Mouse (Mus musculus) C2C12 (cell line): ENCODE data around the gene Odf3. TPM values are rescaled to one million over a fixed set of nuclear protein-coding genes. Genes with fewer than 3 reads are reported as not detected.

Experiments used
- H3K27me3 ChIP-seq: one replicate; pipeline ENCODE4 v1.6.1; 2011; ENCODE audit not compliant: control insufficient read depth, insufficient read depth, insufficient read length
- H3K36me3 ChIP-seq: one replicate; pipeline ENCODE4 v1.6.1; 2011; ENCODE audit not compliant: control insufficient read depth, insufficient read depth
- H3K4me3 ChIP-seq: one replicate; pipeline ENCODE4 v1.5.1; 2011; ENCODE audit warnings: mild to moderate bottlenecking, control low read depth; ENCODE audit not compliant: poor library complexity, insufficient read depth, severe bottlenecking
- H3K79me2 ChIP-seq: one replicate; pipeline ENCODE4 v1.6.1; 2011; ENCODE audit not compliant: control insufficient read depth, insufficient read depth
- H3K79me3 ChIP-seq: one replicate; pipeline ENCODE4 v1.6.1; 2011; ENCODE audit warnings: low read depth, control low read depth
- H3ac ChIP-seq: one replicate; pipeline ENCODE3; 2011; ENCODE audit warnings: low read depth; ENCODE audit not compliant: control insufficient read depth, insufficient read length
- CEBPB ChIP-seq: IDR thresholded peaks from one replicate; pipeline ENCODE4 v1.6.1; 2011; ENCODE audit warnings: low read depth, mild to moderate bottlenecking, control low read depth, moderate library complexity
- CTCF ChIP-seq: IDR thresholded peaks from one replicate; pipeline ENCODE4 v1.5.1; 2011; ENCODE audit not compliant: control insufficient read depth, insufficient read depth, insufficient read length
- FOSL1 ChIP-seq: IDR thresholded peaks from one replicate; pipeline ENCODE4 v1.8.0; 2011; ENCODE audit warnings: mild to moderate bottlenecking, low read length; ENCODE audit not compliant: poor library complexity, insufficient read depth, severe bottlenecking
- MAX ChIP-seq: IDR thresholded peaks from one replicate; pipeline ENCODE4 v1.6.1; 2011; ENCODE audit warnings: mild to moderate bottlenecking, control low read depth
- MYOD1 ChIP-seq: IDR thresholded peaks from one replicate; pipeline ENCODE4 v1.6.1; 2011; ENCODE audit warnings: low read depth; ENCODE audit not compliant: control insufficient read depth, insufficient read length
- MYOG ChIP-seq: IDR thresholded peaks from one replicate; pipeline ENCODE4 v1.6.1; 2011; ENCODE audit not compliant: control insufficient read depth, insufficient read length; ENCODE audit errors: extremely low read depth
- USF1 ChIP-seq: IDR thresholded peaks from one replicate; pipeline ENCODE4 v1.6.1; 2011; ENCODE audit warnings: low read depth, mild to moderate bottlenecking, control low read depth, moderate library complexity
- polyA plus RNA-seq: library from polyadenylated mRNA; unstranded; fragments of >200 nt; fragmentation: generic; extraction: Trizol; gene quantifications from one replicate; pipeline ENCODE4 v1.2.1, GENCODE M21; 2012; ENCODE audit warnings: missing spikeins

Gene Odf3
- polyA plus RNA-seq, 1 experiment, result 0.02 TPM

DNA sequence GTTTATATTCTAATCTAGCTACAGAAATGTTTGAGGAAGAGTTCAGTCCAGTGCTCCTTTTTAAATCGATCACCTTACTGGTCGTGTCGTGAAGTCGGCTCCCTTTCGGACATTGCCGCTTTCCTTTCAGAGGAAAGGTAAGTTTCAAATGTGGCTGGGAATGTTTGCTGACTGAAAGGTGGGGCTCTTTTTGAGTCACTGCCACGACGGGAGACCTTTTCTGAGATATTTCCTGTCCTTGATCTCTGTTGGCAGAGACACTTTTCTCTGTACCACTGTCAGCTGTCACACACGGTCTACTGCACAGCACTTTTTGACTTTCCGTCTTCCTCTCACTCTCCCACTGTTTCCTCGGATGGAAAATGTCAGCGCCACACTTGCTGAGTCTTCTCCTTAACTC lies 34.8 kb upstream of the Odf3 start:
- TF ChIP-seq MYOG, result no peak
- Histone ChIP-seq H3K79me3 (no peaks in the 10 kb centered on the region), H3K36me3 (no peaks in the 10 kb centered on the region), H3K79me2 (no peaks in the 10 kb centered on the region), H3ac (no peak overlapping the region), H3K27me3 (no peaks in the 10 kb centered on the region), H3K4me3 (no peak overlapping the region)

DNA sequence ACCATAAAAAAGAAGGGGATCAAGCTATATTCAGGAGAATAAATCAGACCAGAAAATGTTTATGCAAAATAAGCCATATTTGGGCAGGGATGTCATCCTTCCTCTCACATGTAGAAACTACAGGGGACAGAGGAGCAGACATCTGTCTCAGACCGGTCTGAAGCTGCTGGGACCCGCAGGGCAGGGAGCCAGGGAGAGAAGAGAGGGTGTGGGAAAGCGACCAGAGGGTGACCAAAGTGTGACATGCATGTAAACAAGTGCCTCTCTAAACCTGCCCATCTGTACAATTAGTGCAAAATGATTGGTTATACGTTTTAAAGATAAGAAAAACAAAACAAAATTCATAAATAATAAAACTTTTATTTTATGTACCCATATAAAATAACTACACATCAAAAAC lies 27.4 kb upstream of the Odf3 start:
- TF ChIP-seq CEBPB (no peak), FOSL1 (no peak), CTCF (no peak), MYOG (no peak), MYOD1 (no peak), USF1 (no peak), MAX (no peak)
- no peaks in the 10 kb centered on the region for H3K36me3 ChIP-seq
- H3K79me2 ChIP-seq, result no peaks in the 10 kb centered on the region
- H3K27me3 ChIP-seq, result no peaks in the 10 kb centered on the region
- H3ac ChIP-seq, result no peak overlapping the region
- no peaks in the 10 kb centered on the region for H3K79me3 ChIP-seq
- no peak overlapping the region for H3K4me3 ChIP-seq

DNA sequence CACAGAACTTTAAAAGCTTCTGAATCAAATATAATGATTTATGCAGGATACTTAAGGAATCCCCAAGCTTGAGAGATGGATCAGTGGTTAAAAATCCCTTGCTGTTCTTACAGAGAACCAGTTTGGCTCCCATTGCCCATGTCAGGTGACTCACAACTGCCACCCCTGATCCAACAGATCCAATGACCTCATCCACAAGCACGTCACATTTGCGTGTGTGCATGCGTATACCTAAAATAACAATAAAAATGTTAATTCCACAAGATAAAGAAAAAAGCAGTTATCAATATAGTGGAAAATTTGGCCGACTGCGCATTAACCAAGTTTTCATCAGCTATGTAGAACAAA lies 26.3 kb upstream of the Odf3 start:
- H3K79me2 ChIP-seq, result no peaks in the 10 kb centered on the region
- H3K4me3 ChIP-seq, result no peak overlapping the region
- no peak overlapping the region for H3ac ChIP-seq
- no peaks in the 10 kb centered on the region for H3K27me3 ChIP-seq
- no peaks in the 10 kb centered on the region for H3K36me3 ChIP-seq
- no peak for TF ChIP-seq FOSL1
- TF ChIP-seq CEBPB, result no peak
- no peak for TF ChIP-seq MYOD1
- no peak for TF ChIP-seq MYOG
- no peak for TF ChIP-seq MAX
- TF ChIP-seq CTCF, result no peak
- TF ChIP-seq USF1, result no peak
- no peaks in the 10 kb centered on the region for H3K79me3 ChIP-seq

DNA sequence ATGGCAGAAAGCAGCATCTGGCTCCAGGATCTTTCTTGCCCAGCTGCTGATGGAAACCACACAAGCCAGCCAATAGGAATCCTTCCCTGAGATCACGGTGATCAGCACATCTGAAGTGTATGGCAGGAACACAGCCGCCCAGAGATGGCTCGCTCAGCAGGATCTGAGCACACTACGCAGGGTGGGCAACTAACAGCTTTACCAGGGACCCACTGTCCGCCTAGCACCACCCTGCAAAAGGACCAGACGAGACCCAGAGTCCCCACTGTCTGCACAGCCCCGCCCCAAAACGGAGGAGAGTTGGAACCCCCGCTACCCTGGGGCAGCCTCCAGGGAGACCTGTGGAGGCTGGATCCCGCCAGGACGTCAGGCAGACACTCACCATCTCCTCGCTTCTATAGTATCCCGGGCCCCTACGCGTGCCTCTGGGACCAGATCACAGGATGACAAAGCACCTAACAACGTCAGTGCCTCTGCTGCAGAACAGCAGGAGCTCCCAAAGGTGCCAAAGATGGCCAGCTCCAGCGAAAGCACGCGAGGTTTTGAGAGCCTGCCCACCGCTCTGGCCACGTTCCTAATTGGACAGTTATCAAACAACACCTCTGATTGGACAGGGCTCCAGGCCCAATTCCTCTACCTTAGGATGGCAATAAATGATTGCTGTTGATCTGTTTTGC lies 25.8 kb upstream of the Odf3 start, which contains the start of gene Zfp941:
Gene Zfp941, minus strand, starts transcription at position 526 of the 677 bp plus-strand sequence.
- H3K27me3 ChIP-seq, result no peaks in the 10 kb centered on the region
- TF ChIP-seq FOSL1, result no peak
- TF ChIP-seq MAX, result no peak
- no peak for TF ChIP-seq USF1
- TF ChIP-seq CEBPB, result no peak
- TF ChIP-seq MYOG, result no peak
- no peak for TF ChIP-seq MYOD1
- TF ChIP-seq CTCF, result no peak
- no peaks in the 10 kb centered on the region for H3K36me3 ChIP-seq
- no peak within 1 kb of the TSS for H3K4me3 ChIP-seq
- no peaks in the 10 kb centered on the region for H3K79me3 ChIP-seq
- peak within 1 kb of the TSS; percentile 41 for H3ac ChIP-seq
- H3K79me2 ChIP-seq, result no peaks in the 10 kb centered on the region

DNA sequence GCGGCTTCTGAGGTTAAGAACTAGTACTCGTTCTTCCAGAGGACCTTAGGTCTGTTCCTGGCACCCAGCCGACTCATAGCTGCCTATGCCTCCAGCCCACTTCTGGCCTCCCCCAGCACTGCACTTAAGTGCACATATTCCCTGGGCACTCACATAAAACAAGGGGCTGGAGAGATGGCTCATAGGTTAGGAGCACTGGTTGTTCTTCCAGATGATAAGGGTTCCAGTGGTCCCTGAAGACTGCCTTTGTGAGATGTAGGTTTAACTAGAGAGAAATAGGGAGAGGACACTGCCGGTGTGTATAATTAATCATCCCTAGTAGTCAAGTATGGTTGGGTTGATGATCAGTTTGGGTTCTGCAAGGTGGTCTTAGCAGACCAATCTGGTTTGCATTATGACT lies 24.9 kb upstream of the Odf3 start:
- H3K79me2 ChIP-seq, result no peaks in the 10 kb centered on the region
- no peak overlapping the region for H3ac ChIP-seq
- TF ChIP-seq CEBPB, result no peak
- TF ChIP-seq CTCF, result no peak
- TF ChIP-seq MYOD1, result no peak
- no peak for TF ChIP-seq FOSL1
- TF ChIP-seq MYOG, result no peak
- TF ChIP-seq USF1, result no peak
- H3K79me3 ChIP-seq, result no peaks in the 10 kb centered on the region
- no peaks in the 10 kb centered on the region for H3K36me3 ChIP-seq
- H3K4me3 ChIP-seq, result no peak overlapping the region
- H3K27me3 ChIP-seq, result no peaks in the 10 kb centered on the region

DNA sequence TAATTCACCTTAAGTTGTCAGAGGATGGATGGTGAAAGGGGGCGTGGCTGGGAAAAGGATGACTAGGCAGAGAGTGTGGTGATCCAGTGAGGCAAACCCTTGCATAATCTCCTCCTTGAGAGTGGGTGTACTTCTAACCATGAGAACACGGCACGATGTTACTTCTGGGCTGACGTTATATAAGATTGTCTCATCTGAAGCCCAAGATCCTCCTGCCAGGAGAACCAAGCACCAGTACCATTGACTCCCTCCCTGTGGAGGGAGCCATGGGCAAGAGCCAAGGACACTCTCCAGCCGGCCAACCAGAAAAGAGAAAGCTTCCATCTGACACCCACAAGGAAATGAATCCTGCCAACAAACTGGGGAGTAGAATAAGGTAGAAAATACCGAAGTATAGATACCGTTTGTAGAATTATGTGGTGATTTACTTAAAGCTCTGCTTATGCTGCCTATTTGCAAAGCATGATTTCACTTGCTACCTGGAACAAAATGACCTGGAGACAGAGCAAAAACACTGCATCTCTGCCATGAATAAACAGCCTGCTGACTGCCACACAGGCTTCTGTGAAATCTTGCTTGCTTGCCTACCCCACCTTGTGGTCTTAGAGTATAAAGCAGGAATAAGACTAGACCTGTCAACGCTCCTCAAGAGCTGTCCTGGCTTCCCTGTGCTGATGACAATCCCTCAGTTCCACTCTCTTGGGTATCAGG lies 19.3 kb upstream of the Odf3 start:
- no peaks in the 10 kb centered on the region for H3K36me3 ChIP-seq
- no peak overlapping the region for H3ac ChIP-seq
- no peak overlapping the region for H3K4me3 ChIP-seq
- TF ChIP-seq MAX (no peak), USF1 (no peak), CTCF (no peak), MYOD1 (no peak), CEBPB (no peak), FOSL1 (no peak)
- no peaks in the 10 kb centered on the region for H3K79me3 ChIP-seq
- H3K79me2 ChIP-seq, result no peaks in the 10 kb centered on the region
- H3K27me3 ChIP-seq, result no peaks in the 10 kb centered on the region

DNA sequence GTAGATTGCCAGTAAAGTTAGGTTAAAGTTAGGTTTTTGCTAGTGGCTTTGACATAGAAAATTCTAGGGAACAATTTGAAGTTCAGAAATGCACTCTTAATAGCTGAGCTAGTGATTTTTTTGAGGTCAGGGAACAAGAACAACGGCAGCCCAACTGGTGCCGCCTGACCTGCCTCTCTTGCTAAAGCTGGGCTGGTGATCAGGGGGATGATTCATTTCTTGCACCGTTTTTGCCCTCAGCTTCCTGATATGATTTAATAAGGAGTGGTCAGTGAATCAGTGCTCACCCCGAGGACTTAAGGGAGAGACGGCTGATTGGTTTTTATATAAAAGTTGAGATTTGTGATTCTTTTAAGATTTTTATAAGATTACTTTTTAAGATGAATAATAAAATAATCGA lies 16.2 kb upstream of the Odf3 start:
- Histone ChIP-seq H3K79me2 (no peaks in the 10 kb centered on the region), H3K79me3 (no peaks in the 10 kb centered on the region), H3K4me3 (no peak overlapping the region), H3ac (no peak overlapping the region), H3K27me3 (no peaks in the 10 kb centered on the region), H3K36me3 (no peaks in the 10 kb centered on the region)
- TF ChIP-seq CEBPB, result no peak
- no peak for TF ChIP-seq CTCF
- TF ChIP-seq MAX, result no peak
- TF ChIP-seq USF1, result no peak
- no peak for TF ChIP-seq FOSL1
- no peak for TF ChIP-seq MYOD1
- no peak for TF ChIP-seq MYOG
